Mouse (Mus musculus) bone marrow, adult 2 months (tissue): ENCODE results near the gene Tnfrsf23.

ENCODE experiments used
- CTCF ChIP-seq: fragments of 200-500 bp; IDR thresholded peaks from 2 replicates; pipeline ENCODE4 v1.5.1; 2011; ENCODE audit warnings: low read length, control low read depth; ENCODE audit not compliant: control insufficient read depth, insufficient read depth
- POLR2A ChIP-seq: fragments of 200-500 bp; IDR thresholded peaks from 2 replicates; pipeline ENCODE4 v1.6.1; 2011; ENCODE audit warnings: low read depth, mild to moderate bottlenecking, control low read depth, low read length, borderline replicate concordance; ENCODE audit not compliant: control insufficient read depth

DNA sequence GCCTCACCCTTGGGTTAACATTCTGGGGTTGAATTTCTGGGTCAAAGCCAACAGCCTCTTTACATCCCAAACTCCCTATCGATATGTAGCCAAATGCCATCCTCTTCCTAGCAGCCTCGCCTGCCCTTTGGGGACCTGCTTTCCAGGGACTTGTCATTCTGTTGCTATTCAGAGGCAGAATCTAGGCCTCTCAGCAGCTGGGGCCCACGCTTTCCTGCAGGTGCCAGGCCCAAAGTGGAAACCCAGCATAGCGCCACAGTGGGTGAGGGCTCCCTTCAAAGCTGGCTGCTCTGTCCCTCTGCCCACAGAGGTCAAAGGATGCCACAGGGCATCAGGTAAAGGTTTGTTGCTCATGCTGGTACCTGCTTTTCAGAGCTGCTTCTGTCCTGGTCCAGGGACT lies 48.1 kb upstream of the Tnfrsf23 start:
- TF ChIP-seq CTCF: no peak
- TF ChIP-seq POLR2A: no peak
